Mouse (Mus musculus) limb, embryonic 10.5 days (tissue): ENCODE measurements around the gene Traf3. TPM values are rescaled to one million over a fixed set of nuclear protein-coding genes. Genes with fewer than 3 reads are reported as not detected.
A peak's percentile ranks its signal among the peaks of the same experiment; 100 is the strongest.

Experiments
- DNase-seq: peaks from one replicate; pipeline ENCODE4 v3.0.0-alpha.2; 2017; ENCODE audit warnings: low spot score
- H3K27ac ChIP-seq: fragments of 300-500 bp; sonication (generic); 2 replicates; pipeline ENCODE4 v1.5.1; 2016; ENCODE audit warnings: mild to moderate bottlenecking
- H3K27me3 ChIP-seq: fragments of 300-500 bp; sonication (generic); 2 replicates; pipeline ENCODE4 v1.6.1; 2016; ENCODE audit warnings: low read depth, mild to moderate bottlenecking; ENCODE audit not compliant: poor library complexity, severe bottlenecking
- H3K36me3 ChIP-seq: fragments of 300-500 bp; sonication (generic); 2 replicates; pipeline ENCODE4 v1.6.1; 2016; ENCODE audit warnings: mild to moderate bottlenecking, moderate library complexity
- H3K4me1 ChIP-seq: fragments of 300-500 bp; sonication (generic); 2 replicates; pipeline ENCODE4 v1.6.1; 2016
- H3K4me3 ChIP-seq: fragments of 300-500 bp; sonication (generic); 2 replicates; pipeline ENCODE4 v1.5.1; 2016; ENCODE audit warnings: mild to moderate bottlenecking, moderate library complexity
- H3K9me3 ChIP-seq: fragments of 300-500 bp; sonication (generic); replicated peaks from 2 replicates; pipeline ENCODE4 v1.6.1; 2016; ENCODE audit warnings: mild to moderate bottlenecking
- WGBS: fragments of 180-500 bp; shearing (Covaris S2); methylation state at CpG from one replicate; pipeline ENCODE4 v1.1.7; 2016; 5-methylcytosine and 5-hydroxymethylcytosine counted together
- polyA plus RNA-seq: library from polyadenylated mRNA; unstranded; fragments of >200 nt; fragmentation: Nextera tagmentation; extraction: Ambion mirVana; gene quantifications from 2 replicates; pipeline ENCODE4 v1.2.1, GENCODE M21; 2016

The Traf3 gene
- polyA plus RNA-seq, 1 experiment from 2014 or later, result 10.9 TPM

- H3K27ac ChIP-seq, result no peak overlapping the region
- no peak for DNase-seq
- peaks cover 61% of the 10 kb centered on the region for H3K36me3 ChIP-seq
- H3K4me1 ChIP-seq, result no peaks in the 10 kb centered on the region
- H3K4me3 ChIP-seq, result no peak overlapping the region
- no peaks in the 10 kb centered on the region for H3K27me3 ChIP-seq
- no peaks in the 10 kb centered on the region for H3K9me3 ChIP-seq
- WGBS, result 87% methylated on average over 8 of the region's 8 CpGs
Observed at GRCm38 (mm10) chr12:111250116-111250515, 83.9 kb downstream of the Traf3 start.

- H3K4me1 ChIP-seq, result no peaks in the 10 kb centered on the region
- H3K4me3 ChIP-seq, result no peak overlapping the region
- no peaks in the 10 kb centered on the region for H3K27me3 ChIP-seq
- no peak overlapping the region for H3K27ac ChIP-seq
- WGBS, result 73% methylated on average over 9 of the region's 9 CpGs
- peaks cover 63% of the 10 kb centered on the region for H3K36me3 ChIP-seq
- no peak for DNase-seq
- H3K9me3 ChIP-seq, result no peaks in the 10 kb centered on the region
Observed at GRCm38 (mm10) chr12:111251227-111251626, 85.1 kb downstream of the Traf3 start.

- peaks cover 59% of the 10 kb centered on the region for H3K36me3 ChIP-seq
- WGBS, result 95% methylated on average over 16 of the region's 16 CpGs
- H3K4me1 ChIP-seq, result peaks cover 11% of the 10 kb centered on the region
- peaks cover under 1% of the 10 kb centered on the region; the same call in 1 of the 2 replicates for H3K27me3 ChIP-seq
- no peak for DNase-seq
- H3K27ac ChIP-seq, result no peak overlapping the region
- no peak overlapping the region for H3K4me3 ChIP-seq
- no peaks in the 10 kb centered on the region for H3K9me3 ChIP-seq
Observed at GRCm38 (mm10) chr12:111263650-111264049, 97.5 kb downstream of the Traf3 start.

DNA sequence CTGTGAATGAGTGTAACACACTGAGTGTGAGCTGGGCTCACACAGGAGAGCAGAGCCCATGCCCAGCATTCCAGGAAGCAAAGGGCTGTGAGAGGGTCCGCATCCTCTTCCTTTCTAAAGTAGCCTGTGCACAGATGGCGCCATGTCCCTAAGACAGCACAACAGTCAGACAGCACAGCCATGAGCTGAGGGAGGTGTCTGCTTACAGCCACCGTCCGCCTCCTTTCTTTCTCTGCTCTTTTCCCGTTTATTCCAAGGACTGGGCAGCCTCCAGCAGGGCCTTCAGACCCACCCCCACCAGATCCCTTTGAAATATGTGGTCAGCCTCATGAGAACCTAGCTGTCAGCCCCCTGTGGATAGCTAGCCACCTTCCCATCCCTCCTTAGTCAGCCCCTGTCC, 99.0 kb downstream of the Traf3 start:
- Histone ChIP-seq H3K36me3 (peaks cover 46% of the 10 kb centered on the region), H3K4me1 (peaks cover 11% of the 10 kb centered on the region), H3K27me3 (peaks cover 16% of the 10 kb centered on the region), H3K4me3 (no peak overlapping the region), H3K9me3 (no peaks in the 10 kb centered on the region), H3K27ac (no peak overlapping the region)
- 79% methylated on average over 5 of the region's 5 CpGs for WGBS
- DNase-seq, result no peak

DNA sequence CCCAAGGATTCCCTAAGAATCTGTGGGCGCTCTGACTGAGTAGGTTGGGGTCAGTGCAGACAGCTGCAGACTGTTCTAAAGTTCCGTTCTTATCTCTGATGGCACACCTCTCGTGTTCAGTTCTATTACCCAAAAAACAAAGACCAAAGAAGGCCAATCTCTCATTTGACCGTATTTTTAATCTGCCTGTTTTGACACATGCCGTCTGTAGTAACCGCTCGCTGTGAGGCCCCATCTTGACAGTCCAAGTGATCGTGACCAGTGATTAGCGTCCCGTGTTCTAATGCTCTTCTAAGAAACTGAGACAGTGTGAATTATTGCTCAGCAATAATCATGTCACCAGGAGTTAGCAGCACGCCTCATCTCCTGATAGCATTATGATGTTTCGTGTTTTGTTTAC, 100.4 kb downstream of the Traf3 start:
- WGBS, result 87% methylated on average over 12 of the region's 12 CpGs
- H3K27me3 ChIP-seq, result peaks cover 30% of the 10 kb centered on the region
- H3K4me3 ChIP-seq, result no peak overlapping the region
- H3K27ac ChIP-seq, result no peak overlapping the region
- DNase-seq, result no peak
- peaks cover 32% of the 10 kb centered on the region for H3K36me3 ChIP-seq
- no peaks in the 10 kb centered on the region for H3K9me3 ChIP-seq
- H3K4me1 ChIP-seq, result peaks cover 22% of the 10 kb centered on the region

GRCm38 (mm10) chr12:111267673-111268325, 101.6 kb downstream of the Traf3 start:
- WGBS, result 71% methylated on average over 4 of the region's 4 CpGs
- no peak for DNase-seq
- Histone ChIP-seq H3K9me3 (no peaks in the 10 kb centered on the region), H3K27ac (no peak overlapping the region), H3K36me3 (peaks cover 24% of the 10 kb centered on the region), H3K4me3 (no peak overlapping the region), H3K27me3 (peaks cover 42% of the 10 kb centered on the region), H3K4me1 (peaks cover 28% of the 10 kb centered on the region)

DNA sequence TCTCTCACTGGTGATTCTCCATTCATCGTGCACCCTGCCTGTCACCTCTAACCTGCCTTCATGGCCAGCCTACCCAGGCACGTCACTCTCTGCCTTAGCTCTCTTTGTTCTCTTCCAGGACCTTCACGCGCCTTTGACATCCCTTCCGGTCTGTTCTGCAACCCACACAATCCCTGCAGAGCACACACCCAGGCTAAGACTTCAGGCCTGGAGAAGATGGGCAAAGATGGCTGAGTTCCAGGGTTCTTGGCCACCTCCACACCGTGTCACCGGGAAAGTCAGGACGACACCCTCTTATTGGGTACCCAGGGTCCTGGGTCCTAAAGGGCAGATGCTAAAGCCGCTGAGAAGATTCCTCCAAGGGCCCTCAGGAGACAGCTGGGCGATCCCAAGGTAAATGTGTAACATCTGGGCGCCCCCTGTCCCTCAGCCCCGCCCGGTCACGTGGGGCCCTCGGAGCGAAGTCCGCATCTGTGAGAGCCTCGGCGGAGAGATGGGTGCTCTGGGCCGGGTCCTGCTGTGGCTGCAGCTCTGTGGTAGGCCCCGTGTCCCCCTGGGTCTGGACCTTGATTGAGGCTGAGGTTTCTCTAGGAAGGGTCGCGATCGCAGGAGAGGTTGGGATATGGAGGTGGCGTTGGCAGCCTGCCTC, 104.6 kb downstream of the Traf3 start, which contains the start of gene Amn:
Gene Amn, plus strand, starts transcription at position 467 of the 649 bp plus-strand sequence.
- no peaks in the 10 kb centered on the region for H3K9me3 ChIP-seq
- H3K4me1 ChIP-seq, result peaks cover 48% of the 10 kb centered on the region
- DNase-seq, result no peak
- peak within 1 kb of the TSS; percentile 35 for H3K4me3 ChIP-seq
- H3K36me3 ChIP-seq, result peaks cover 1% of the 10 kb centered on the region; the same call in 1 of the 2 replicates
- H3K27ac ChIP-seq, result no peak within 1 kb of the TSS
- peaks cover 71% of the 10 kb centered on the region for H3K27me3 ChIP-seq
- WGBS, result 32% methylated on average over 25 of the region's 25 CpGs

GRCm38 (mm10) chr12:111271406-111271805, 105.2 kb downstream of the Traf3 start:
- Histone ChIP-seq H3K4me1 (peaks cover 50% of the 10 kb centered on the region), H3K27me3 (peaks cover 78% of the 10 kb centered on the region), H3K4me3 (peak overlapping the region; percentile 35), H3K36me3 (no peaks in the 10 kb centered on the region; the same call in 1 of the 2 replicates), H3K9me3 (no peaks in the 10 kb centered on the region), H3K27ac (no peak overlapping the region)
- 5% methylated on average over 28 of the region's 28 CpGs for WGBS
- peak; percentile 50 for DNase-seq

GRCm38 (mm10) chr12:111271966-111272365, 105.8 kb downstream of the Traf3 start:
- 18% methylated on average over 8 of the region's 8 CpGs for WGBS
- H3K27me3 ChIP-seq, result peaks cover 83% of the 10 kb centered on the region
- H3K9me3 ChIP-seq, result no peaks in the 10 kb centered on the region
- H3K4me1 ChIP-seq, result peaks cover 50% of the 10 kb centered on the region
- no peaks in the 10 kb centered on the region; the same call in 1 of the 2 replicates for H3K36me3 ChIP-seq
- peak overlapping the region; percentile 35 for H3K4me3 ChIP-seq
- DNase-seq, result no peak
- no peak overlapping the region for H3K27ac ChIP-seq

GRCm38 (mm10) chr12:111272420-111272819, 106.2 kb downstream of the Traf3 start:
- Histone ChIP-seq H3K9me3 (no peaks in the 10 kb centered on the region), H3K4me3 (no peak overlapping the region), H3K27ac (no peak overlapping the region), H3K4me1 (peaks cover 46% of the 10 kb centered on the region), H3K27me3 (peaks cover 88% of the 10 kb centered on the region), H3K36me3 (no peaks in the 10 kb centered on the region; the same call in 1 of the 2 replicates)
- 22% methylated on average over 12 of the region's 12 CpGs for WGBS
- peak; percentile 92 for DNase-seq

DNA sequence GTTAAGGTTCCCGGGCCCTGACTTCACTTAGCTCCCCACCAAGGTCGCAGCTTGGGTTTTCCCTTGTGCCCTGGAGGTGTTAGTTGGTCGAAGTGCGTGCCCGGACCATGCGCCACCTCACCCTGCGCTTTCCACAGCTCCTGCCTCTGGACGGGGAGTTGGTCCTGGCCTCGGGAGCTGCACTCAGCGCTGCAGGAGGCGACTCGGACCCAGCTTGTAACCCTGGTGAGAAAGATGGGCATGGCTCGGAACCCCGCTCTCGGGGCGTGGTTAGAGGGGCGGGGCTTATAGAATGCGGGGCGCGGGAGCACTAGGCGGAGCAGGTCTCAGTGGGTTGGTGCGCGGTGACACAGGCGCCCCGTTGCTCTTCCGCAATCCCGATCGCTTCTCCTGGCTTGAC, 107.8 kb downstream of the Traf3 start:
- Histone ChIP-seq H3K36me3 (no peaks in the 10 kb centered on the region), H3K4me1 (peaks cover 40% of the 10 kb centered on the region), H3K27ac (no peak overlapping the region), H3K27me3 (peaks cover 88% of the 10 kb centered on the region), H3K4me3 (peak overlapping the region; percentile 45), H3K9me3 (no peaks in the 10 kb centered on the region)
- 4% methylated on average over 28 of the region's 28 CpGs for WGBS
- peak; percentile 58 for DNase-seq

DNA sequence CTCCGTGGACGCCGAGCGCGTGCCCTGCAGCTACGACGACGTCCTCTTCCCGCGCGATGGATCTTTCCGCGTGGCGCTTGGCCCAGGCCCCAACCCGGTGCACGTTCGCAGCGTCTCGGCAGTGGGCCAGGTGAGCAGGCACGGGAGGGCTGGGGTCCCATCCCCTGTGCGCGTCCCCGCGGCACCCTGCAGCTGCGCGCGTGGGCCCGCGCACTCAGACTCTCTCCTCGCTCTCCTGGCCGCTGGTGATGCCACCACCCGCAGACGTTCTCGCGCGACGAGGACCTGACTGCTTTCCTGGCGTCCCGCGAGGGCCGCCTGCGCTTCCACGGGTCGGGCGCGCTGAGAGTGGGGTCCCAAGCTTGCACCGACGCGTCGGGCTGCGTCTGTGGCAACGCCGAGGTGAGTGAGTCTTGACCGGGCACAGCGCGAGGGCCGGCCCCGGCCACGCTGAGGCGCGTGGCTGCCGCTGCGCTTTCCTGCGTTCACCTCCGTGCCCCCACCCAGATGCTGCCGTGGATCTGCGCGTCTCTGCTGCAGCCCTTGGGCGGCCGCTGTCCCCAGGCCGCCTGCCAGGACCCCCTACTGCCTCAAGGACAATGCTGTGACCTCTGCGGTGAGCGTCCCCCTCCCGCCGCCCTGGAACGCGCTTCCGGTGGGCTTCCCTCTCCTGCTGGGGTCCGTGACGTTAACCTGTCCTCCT, 108.4 kb downstream of the Traf3 start:
- Histone ChIP-seq H3K4me3 (peak overlapping the region; percentile 45), H3K4me1 (peaks cover 40% of the 10 kb centered on the region), H3K27me3 (peaks cover 82% of the 10 kb centered on the region), H3K9me3 (0 out of 2 replicates have a peak, but pooled peaks cover 3% of the 10 kb centered on the region), H3K27ac (peak overlapping the region; percentile 59; the same call in 1 of the 2 replicates), H3K36me3 (no peaks in the 10 kb centered on the region)
- 3% methylated on average over 80 of the region's 80 CpGs for WGBS
- peak; percentile 56 for DNase-seq
